9 mouse cellular contexts compared by ENCODE assay signal in genomic region chr2:180578686-180579085, GRCm38 (mm10). TPM values are rescaled to one million over a fixed set of nuclear protein-coding genes. Genes with fewer than 3 reads are reported as not detected.
DNase-seq lines count a peak whose midpoint lies in the region; ATAC-seq and TF ChIP-seq lines count a peak whose summit lies in the region.
"Had no signal": no experiment of that assay in that cellular context is flagged by ENCODE, and none has a peak within 500 bp of the region (broad histone marks: within the 10 kb centered on the region; RNA-seq: fewer than 3 reads in every experiment).

No protein-coding gene starts in this region.

- TF ChIP-seq CTCF in heart, postnatal 0 days (IDR thresholded peaks at IDR 0.05; ENCODE audit: low read depth), result peak; percentile 90
- peak; percentile 87 for TF ChIP-seq CTCF in bone marrow macrophage, adult 2 months (IDR thresholded peaks at IDR 0.05; ENCODE audit: low read depth, low read length)

- no peak overlapping the region for H3K27ac ChIP-seq in heart, postnatal 0 days (ENCODE audit: low read depth)
- no peak overlapping the region for H3K27ac ChIP-seq in heart, embryonic 12.5 days (ENCODE audit: poor library complexity, severe bottlenecking)
- no peak overlapping the region for H3K27ac ChIP-seq in bone marrow macrophage, adult 2 months (ENCODE audit: insufficient read depth, low read depth, low read length)
- H3K27ac ChIP-seq in forebrain, embryonic 14.5 days (ENCODE audit: low read depth, low read length), result no peak overlapping the region
- H3K27ac ChIP-seq: macrophage had no signal

- H3K4me3 ChIP-seq in heart, postnatal 0 days (ENCODE audit: low read depth, low read length), result no peak overlapping the region
- no peak overlapping the region for H3K4me3 ChIP-seq in heart, embryonic 12.5 days
- H3K4me3 ChIP-seq in bone marrow macrophage, adult 2 months (ENCODE audit: insufficient read depth, low read length), result no peak overlapping the region
- H3K4me3 ChIP-seq in forebrain, embryonic 14.5 days (ENCODE audit: low read depth, low read length), result no peak overlapping the region

- no peak for ATAC-seq in heart, postnatal 0 days (ENCODE audit: insufficient read depth, low read depth)
- no peak for ATAC-seq in heart, embryonic 12.5 days (ENCODE audit: insufficient number of reproducible peaks, low FRiP score)
- peak; percentile 15; the same call in 1 of the 2 replicates for ATAC-seq in forebrain, embryonic 14.5 days

- TF ChIP-seq EP300 in heart, postnatal 0 days (IDR thresholded peaks at IDR 0.05; ENCODE audit: low read depth), result no peak

- peaks cover 9% of the 10 kb centered on the region for H3K4me1 ChIP-seq in heart, postnatal 0 days (ENCODE audit: control insufficient read depth, insufficient read depth)
- peaks cover 10% of the 10 kb centered on the region for H3K4me1 ChIP-seq in heart, embryonic 12.5 days (replicated peaks)
- peaks cover 25% of the 10 kb centered on the region for H3K4me1 ChIP-seq in bone marrow macrophage, adult 2 months (ENCODE audit: control insufficient read depth, insufficient read depth, low read length)
- H3K4me1 ChIP-seq in forebrain, embryonic 14.5 days (ENCODE audit: control insufficient read depth, insufficient read depth, low read length), result peaks cover 7% of the 10 kb centered on the region

- no peaks in the 10 kb centered on the region for H3K9me3 ChIP-seq in heart, postnatal 0 days (replicated peaks; ENCODE audit: control insufficient read depth, low read length)
- no peaks in the 10 kb centered on the region for H3K9me3 ChIP-seq in heart, embryonic 12.5 days (replicated peaks)
- H3K9me3 ChIP-seq in forebrain, embryonic 14.5 days (replicated peaks; ENCODE audit: control insufficient read depth, low read length), result no peaks in the 10 kb centered on the region

- H3K36me3 ChIP-seq in heart, postnatal 0 days (replicated peaks; ENCODE audit: control insufficient read depth, insufficient read depth, low read length), result no peaks in the 10 kb centered on the region
- no peaks in the 10 kb centered on the region for H3K36me3 ChIP-seq in heart, embryonic 12.5 days
- H3K36me3 ChIP-seq in forebrain, embryonic 14.5 days (ENCODE audit: control insufficient read depth, insufficient read depth, low read length), result no peaks in the 10 kb centered on the region

- no peak overlapping the region for H3K9ac ChIP-seq in heart, postnatal 0 days (replicated peaks; ENCODE audit: low read depth, low read length)
- H3K9ac ChIP-seq in heart, embryonic 12.5 days, result no peak overlapping the region
- no peak overlapping the region for H3K9ac ChIP-seq in forebrain, embryonic 14.5 days (ENCODE audit: low read length)

- no peak overlapping the region for H3K4me2 ChIP-seq in heart, postnatal 0 days (ENCODE audit: low read depth, low read length)
- no peak overlapping the region for H3K4me2 ChIP-seq in heart, embryonic 12.5 days
- no peak overlapping the region for H3K4me2 ChIP-seq in forebrain, embryonic 14.5 days (ENCODE audit: low read length)

- H3K27me3 ChIP-seq in heart, postnatal 0 days (ENCODE audit: control insufficient read depth, insufficient read depth, low read length), result no peaks in the 10 kb centered on the region
- H3K27me3 ChIP-seq in heart, embryonic 12.5 days (replicated peaks), result peaks cover 16% of the 10 kb centered on the region; the same call in 1 of the 2 replicates
- no peaks in the 10 kb centered on the region for H3K27me3 ChIP-seq in forebrain, embryonic 14.5 days (replicated peaks; ENCODE audit: control insufficient read depth, insufficient read depth, low read length)

- no peak for TF ChIP-seq POLR2A in bone marrow macrophage, adult 2 months (IDR thresholded peaks at IDR 0.05; ENCODE audit: borderline replicate concordance, low read depth, low read length)

- WGBS in heart, postnatal 0 days, result 5% methylated on average over 3 of the region's 3 CpGs
- 6% methylated on average over 3 of the region's 3 CpGs for WGBS in heart, embryonic 12.5 days
- 6% methylated on average over 3 of the region's 3 CpGs for WGBS in forebrain, embryonic 14.5 days

- DNase-seq in heart, postnatal 0 days (ENCODE audit: low spot score), result peak; percentile 75
- peak; percentile 87 for DNase-seq in CD4-positive, CD25-positive, alpha-beta regulatory T cell, adult 2 months (ENCODE audit: low read depth, low spot score)
- peak; percentile 87 for DNase-seq in forebrain, embryonic 14.5 days (ENCODE audit: low spot score)
- DNase-seq in kidney, postnatal 4 days, result peak; percentile 85 to 86
- peak; percentile 64 for DNase-seq in lung, postnatal 25 days (ENCODE audit: low spot score)
- peak; percentile 42 to 72 for DNase-seq in spleen, adult 18-20 months

RNA-seq across cellular contexts. Expression of gene Mrgbp, which starts 2.4 kb away (rescaled TPM):
- total RNA-seq in heart, postnatal 0 days (2014; rRNA removed; ENCODE audit: low replicate concordance), result 40.5 and 54.3 TPM in 2 replicates
- 19.5 and 20.5 TPM in 2 replicates for polyA plus RNA-seq in heart, postnatal 0 days (2015; fragmentation: Nextera tagmentation; extraction: Ambion mirVana)
- 25.1 and 25.3 TPM in 2 replicates for polyA plus RNA-seq in heart, embryonic 12.5 days (2016; fragmentation: Nextera tagmentation; extraction: Ambion mirVana)
- 13.8 and 15.0 TPM in 2 replicates for polyA plus RNA-seq in bone marrow macrophage, adult 2 months (2012; ENCODE audit: insufficient read depth, insufficient read length, missing spikeins)
- 48.8 and 52.4 TPM in 2 replicates for polyA plus RNA-seq in forebrain, embryonic 14.5 days (2014; fragmentation: Nextera tagmentation; extraction: Ambion mirVana)

RNA-seq across cellular contexts. Expression of gene Ogfr, which starts 10.4 kb away (rescaled TPM):
- 81.0 and 81.6 TPM in 2 replicates for total RNA-seq in heart, postnatal 0 days (2014; rRNA removed; ENCODE audit: low replicate concordance)
- 33.0 and 39.3 TPM in 2 replicates for polyA plus RNA-seq in heart, postnatal 0 days (2015; fragmentation: Nextera tagmentation; extraction: Ambion mirVana)
- polyA plus RNA-seq in heart, embryonic 12.5 days (2016; fragmentation: Nextera tagmentation; extraction: Ambion mirVana), result 58.0 and 62.1 TPM in 2 replicates
- polyA plus RNA-seq in bone marrow macrophage, adult 2 months (2012; ENCODE audit: insufficient read depth, insufficient read length, missing spikeins), result 75.4 and 76.8 TPM in 2 replicates
- 95.6 and 100 TPM in 2 replicates for polyA plus RNA-seq in forebrain, embryonic 14.5 days (2014; fragmentation: Nextera tagmentation; extraction: Ambion mirVana)

RNA-seq across cellular contexts. Expression of gene Col9a3, which starts 18.9 kb away (rescaled TPM):
- 0.62 and 1.3 TPM in 2 replicates for total RNA-seq in heart, postnatal 0 days (2014; rRNA removed; ENCODE audit: low replicate concordance)
- polyA plus RNA-seq in heart, postnatal 0 days (2015; fragmentation: Nextera tagmentation; extraction: Ambion mirVana), result 0.77 and 1.3 TPM in 2 replicates
- 34.0 and 36.8 TPM in 2 replicates for polyA plus RNA-seq in heart, embryonic 12.5 days (2016; fragmentation: Nextera tagmentation; extraction: Ambion mirVana)
- 0.28 and 1.8 TPM in 2 replicates for polyA plus RNA-seq in bone marrow macrophage, adult 2 months (2012; ENCODE audit: insufficient read depth, insufficient read length, missing spikeins)
- polyA plus RNA-seq in forebrain, embryonic 14.5 days (2014; fragmentation: Nextera tagmentation; extraction: Ambion mirVana), result 25.1 and 28.6 TPM in 2 replicates
